Mouse (Mus musculus): Measurements from ENCODE around the gene Tubb1. TPM values are rescaled to one million over a fixed set of nuclear protein-coding genes. Genes with fewer than 3 reads are reported as not detected.
A peak's percentile ranks its signal among the peaks of the same experiment; 100 is the strongest.

Gene Tubb1
- polyA plus RNA-seq (2011; ENCODE audit: insufficient read depth, insufficient read length, low replicate concordance, missing spikeins): 36.1 and 60.9 TPM in 2 replicates

- Histone ChIP-seq H3K27ac (ENCODE audit: control insufficient read depth, insufficient read depth, low read depth, low read length, poor library complexity) (no peak within 1 kb of the TSS), H3K4me1 (ENCODE audit: control insufficient read depth, insufficient read depth, low read length) (peaks cover 3% of the 10 kb centered on the region), H3K4me3 (replicated peaks; ENCODE audit: control insufficient read depth, low read depth, low read length) (no peak within 1 kb of the TSS)
- no peak for TF ChIP-seq POLR2A (IDR thresholded peaks at IDR 0.05; ENCODE audit: borderline replicate concordance, control insufficient read depth, low read depth, low read length)
- WGBS: 34% methylated on average over 4 of the region's 4 CpGs
These were observed at the start of gene Tubb1 for GRCm38 (mm10) chr2:174450353-174450752. Tubb1 (plus strand) TSS chr2:174450695.

GRCm38 (mm10) chr2:174410222-174410621 lies 40.3 kb upstream of the Tubb1 start:
- TF ChIP-seq CTCF (IDR thresholded peaks at IDR 0.05; ENCODE audit: control insufficient read depth, insufficient read depth, low read length): no peak
- no peak for TF ChIP-seq POLR2A (IDR thresholded peaks at IDR 0.05; ENCODE audit: borderline replicate concordance, control insufficient read depth, low read depth, low read length)

GRCm38 (mm10) chr2:174413127-174413526 lies 37.4 kb upstream of the Tubb1 start:
- WGBS: 74% methylated on average over 7 of the region's 7 CpGs
- Histone ChIP-seq H3K4me1 (ENCODE audit: control insufficient read depth, insufficient read depth, low read length) (peaks cover 1% of the 10 kb centered on the region; the same call in 1 of the 2 replicates), H3K27ac (ENCODE audit: control insufficient read depth, insufficient read depth, low read depth, low read length, poor library complexity) (no peak overlapping the region), H3K4me3 (replicated peaks; ENCODE audit: control insufficient read depth, low read depth, low read length) (no peak overlapping the region)
- TF ChIP-seq POLR2A (IDR thresholded peaks at IDR 0.05; ENCODE audit: borderline replicate concordance, control insufficient read depth, low read depth, low read length): no peak

More at GRCm38 (mm10) chr2:174410222-174410621, 40.3 kb upstream of the Tubb1 start:
- 50% methylated on average over 2 of the region's 2 CpGs for WGBS
- no peak overlapping the region for H3K27ac ChIP-seq (ENCODE audit: control insufficient read depth, insufficient read depth, low read depth, low read length, poor library complexity)
- no peaks in the 10 kb centered on the region for H3K4me1 ChIP-seq (ENCODE audit: control insufficient read depth, insufficient read depth, low read length)
- no peak overlapping the region for H3K4me3 ChIP-seq (replicated peaks; ENCODE audit: control insufficient read depth, low read depth, low read length)

GRCm38 (mm10) chr2:174415001-174415730 lies 35.3 kb upstream of the Tubb1 start:
- no peak overlapping the region for H3K4me3 ChIP-seq (replicated peaks; ENCODE audit: control insufficient read depth, low read depth, low read length)
- no peak overlapping the region for H3K27ac ChIP-seq (ENCODE audit: control insufficient read depth, insufficient read depth, low read depth, low read length, poor library complexity)
- WGBS: 47% methylated on average over 18 of the region's 18 CpGs
- peaks cover 1% of the 10 kb centered on the region; the same call in 1 of the 2 replicates for H3K4me1 ChIP-seq (ENCODE audit: control insufficient read depth, insufficient read depth, low read length)
- TF ChIP-seq CTCF (IDR thresholded peaks at IDR 0.05; ENCODE audit: control insufficient read depth, insufficient read depth, low read length) (no peak), POLR2A (IDR thresholded peaks at IDR 0.05; ENCODE audit: borderline replicate concordance, control insufficient read depth, low read depth, low read length) (no peak)

GRCm38 (mm10) chr2:174415731-174416310 lies 34.7 kb upstream of the Tubb1 start, which contains the start of gene Nelfcd:
Nelfcd (plus strand) TSS chr2:174415804.
- under 1% methylated on average over 40 of the region's 40 CpGs for WGBS
- Histone ChIP-seq H3K27ac (ENCODE audit: control insufficient read depth, insufficient read depth, low read depth, low read length, poor library complexity) (peak within 1 kb of the TSS; percentile 7; the same call in 1 of the 2 replicates), H3K4me3 (replicated peaks; ENCODE audit: control insufficient read depth, low read depth, low read length) (peak within 1 kb of the TSS; percentile 87), H3K4me1 (ENCODE audit: control insufficient read depth, insufficient read depth, low read length) (peaks cover 1% of the 10 kb centered on the region; the same call in 1 of the 2 replicates)
- TF ChIP-seq POLR2A (IDR thresholded peaks at IDR 0.05; ENCODE audit: borderline replicate concordance, control insufficient read depth, low read depth, low read length) (peak; percentile 83; the same call in 1 of the 2 replicates), CTCF (IDR thresholded peaks at IDR 0.05; ENCODE audit: control insufficient read depth, insufficient read depth, low read length) (no peak)

GRCm38 (mm10) chr2:174421107-174421506 lies 29.4 kb upstream of the Tubb1 start:
- WGBS: 88% methylated on average over 6 of the region's 6 CpGs
- H3K4me3 ChIP-seq (replicated peaks; ENCODE audit: control insufficient read depth, low read depth, low read length): no peak overlapping the region
- H3K27ac ChIP-seq (ENCODE audit: control insufficient read depth, insufficient read depth, low read depth, low read length, poor library complexity): no peak overlapping the region
- TF ChIP-seq CTCF (IDR thresholded peaks at IDR 0.05; ENCODE audit: control insufficient read depth, insufficient read depth, low read length) (no peak), POLR2A (IDR thresholded peaks at IDR 0.05; ENCODE audit: borderline replicate concordance, control insufficient read depth, low read depth, low read length) (no peak)
- H3K4me1 ChIP-seq (ENCODE audit: control insufficient read depth, insufficient read depth, low read length): peaks cover 1% of the 10 kb centered on the region; the same call in 1 of the 2 replicates

- H3K27ac ChIP-seq (ENCODE audit: control insufficient read depth, insufficient read depth, low read depth, low read length, poor library complexity): no peak overlapping the region
- TF ChIP-seq CTCF (IDR thresholded peaks at IDR 0.05; ENCODE audit: control insufficient read depth, insufficient read depth, low read length) (no peak), POLR2A (IDR thresholded peaks at IDR 0.05; ENCODE audit: borderline replicate concordance, control insufficient read depth, low read depth, low read length) (no peak)
- no peaks in the 10 kb centered on the region for H3K4me1 ChIP-seq (ENCODE audit: control insufficient read depth, insufficient read depth, low read length)
- no peak overlapping the region for H3K4me3 ChIP-seq (replicated peaks; ENCODE audit: control insufficient read depth, low read depth, low read length)
- WGBS: 90% methylated on average over 11 of the region's 11 CpGs
These were observed 26.0 kb upstream of the Tubb1 start for GRCm38 (mm10) chr2:174424301-174425085.

GRCm38 (mm10) chr2:174426856-174427255 lies 23.6 kb upstream of the Tubb1 start:
- H3K4me3 ChIP-seq (replicated peaks; ENCODE audit: control insufficient read depth, low read depth, low read length): no peak overlapping the region
- 93% methylated on average over 12 of the region's 12 CpGs for WGBS
- TF ChIP-seq CTCF (IDR thresholded peaks at IDR 0.05; ENCODE audit: control insufficient read depth, insufficient read depth, low read length): no peak
- H3K27ac ChIP-seq (ENCODE audit: control insufficient read depth, insufficient read depth, low read depth, low read length, poor library complexity): no peak overlapping the region
- H3K4me1 ChIP-seq (ENCODE audit: control insufficient read depth, insufficient read depth, low read length): no peaks in the 10 kb centered on the region

Data from bone marrow, adult 2 months (tissue).